Mouse (Mus musculus) C2C12 (cell line): ENCODE results near the gene Tfam.

Experiments
- CEBPB ChIP-seq: IDR thresholded peaks from one replicate; pipeline ENCODE4 v1.6.1; 2011; ENCODE audit warnings: low read depth, mild to moderate bottlenecking, control low read depth, moderate library complexity
- CTCF ChIP-seq: IDR thresholded peaks from one replicate; pipeline ENCODE4 v1.5.1; 2011; ENCODE audit not compliant: control insufficient read depth, insufficient read depth, insufficient read length
- FOSL1 ChIP-seq: IDR thresholded peaks from one replicate; pipeline ENCODE4 v1.8.0; 2011; ENCODE audit warnings: mild to moderate bottlenecking, low read length; ENCODE audit not compliant: poor library complexity, insufficient read depth, severe bottlenecking
- MAX ChIP-seq: IDR thresholded peaks from one replicate; pipeline ENCODE4 v1.6.1; 2011; ENCODE audit warnings: mild to moderate bottlenecking, control low read depth
- MYOD1 ChIP-seq: IDR thresholded peaks from one replicate; pipeline ENCODE4 v1.6.1; 2011; ENCODE audit warnings: low read depth; ENCODE audit not compliant: control insufficient read depth, insufficient read length
- MYOG ChIP-seq: IDR thresholded peaks from one replicate; pipeline ENCODE4 v1.6.1; 2011; ENCODE audit not compliant: control insufficient read depth, insufficient read length; ENCODE audit errors: extremely low read depth
- USF1 ChIP-seq: IDR thresholded peaks from one replicate; pipeline ENCODE4 v1.6.1; 2011; ENCODE audit warnings: low read depth, mild to moderate bottlenecking, control low read depth, moderate library complexity

GRCm38 (mm10) chr10:71249086-71249880, 11.2 kb upstream of the Tfam start:
- TF ChIP-seq CTCF (no peak), USF1 (no peak), MYOG (no peak), CEBPB (no peak), MAX (no peak), FOSL1 (no peak), MYOD1 (no peak)
